Mouse (Mus musculus) C2C12 (cell line): ENCODE measurements around the gene Wfdc2. TPM values are rescaled to one million over a fixed set of nuclear protein-coding genes. Genes with fewer than 3 reads are reported as not detected.
"Not testable (repeated sequence)": the region's sequence is repeated elsewhere in the genome, so short reads cannot be mapped to it uniquely, and the experiment has no call there.

ENCODE experiments used
- H3K27me3 ChIP-seq: one replicate; pipeline ENCODE4 v1.6.1; 2011; ENCODE audit not compliant: control insufficient read depth, insufficient read depth, insufficient read length
- H3K36me3 ChIP-seq: one replicate; pipeline ENCODE4 v1.6.1; 2011; ENCODE audit not compliant: control insufficient read depth, insufficient read depth
- H3K4me3 ChIP-seq: one replicate; pipeline ENCODE4 v1.5.1; 2011; ENCODE audit warnings: mild to moderate bottlenecking, control low read depth; ENCODE audit not compliant: poor library complexity, insufficient read depth, severe bottlenecking
- H3K79me2 ChIP-seq: one replicate; pipeline ENCODE4 v1.6.1; 2011; ENCODE audit not compliant: control insufficient read depth, insufficient read depth
- H3K79me3 ChIP-seq: one replicate; pipeline ENCODE4 v1.6.1; 2011; ENCODE audit warnings: low read depth, control low read depth
- H3ac ChIP-seq: one replicate; pipeline ENCODE3; 2011; ENCODE audit warnings: low read depth; ENCODE audit not compliant: control insufficient read depth, insufficient read length
- CEBPB ChIP-seq: IDR thresholded peaks from one replicate; pipeline ENCODE4 v1.6.1; 2011; ENCODE audit warnings: low read depth, mild to moderate bottlenecking, control low read depth, moderate library complexity
- CTCF ChIP-seq: IDR thresholded peaks from one replicate; pipeline ENCODE4 v1.5.1; 2011; ENCODE audit not compliant: control insufficient read depth, insufficient read depth, insufficient read length
- FOSL1 ChIP-seq: IDR thresholded peaks from one replicate; pipeline ENCODE4 v1.8.0; 2011; ENCODE audit warnings: mild to moderate bottlenecking, low read length; ENCODE audit not compliant: poor library complexity, insufficient read depth, severe bottlenecking
- MAX ChIP-seq: IDR thresholded peaks from one replicate; pipeline ENCODE4 v1.6.1; 2011; ENCODE audit warnings: mild to moderate bottlenecking, control low read depth
- MYOD1 ChIP-seq: IDR thresholded peaks from one replicate; pipeline ENCODE4 v1.6.1; 2011; ENCODE audit warnings: low read depth; ENCODE audit not compliant: control insufficient read depth, insufficient read length
- MYOG ChIP-seq: IDR thresholded peaks from one replicate; pipeline ENCODE4 v1.6.1; 2011; ENCODE audit not compliant: control insufficient read depth, insufficient read length; ENCODE audit errors: extremely low read depth
- USF1 ChIP-seq: IDR thresholded peaks from one replicate; pipeline ENCODE4 v1.6.1; 2011; ENCODE audit warnings: low read depth, mild to moderate bottlenecking, control low read depth, moderate library complexity
- polyA plus RNA-seq: library from polyadenylated mRNA; unstranded; fragments of >200 nt; fragmentation: generic; extraction: Trizol; gene quantifications from one replicate; pipeline ENCODE4 v1.2.1, GENCODE M21; 2012; ENCODE audit warnings: missing spikeins

Gene Wfdc2
- polyA plus RNA-seq, 1 experiment: not detected

DNA sequence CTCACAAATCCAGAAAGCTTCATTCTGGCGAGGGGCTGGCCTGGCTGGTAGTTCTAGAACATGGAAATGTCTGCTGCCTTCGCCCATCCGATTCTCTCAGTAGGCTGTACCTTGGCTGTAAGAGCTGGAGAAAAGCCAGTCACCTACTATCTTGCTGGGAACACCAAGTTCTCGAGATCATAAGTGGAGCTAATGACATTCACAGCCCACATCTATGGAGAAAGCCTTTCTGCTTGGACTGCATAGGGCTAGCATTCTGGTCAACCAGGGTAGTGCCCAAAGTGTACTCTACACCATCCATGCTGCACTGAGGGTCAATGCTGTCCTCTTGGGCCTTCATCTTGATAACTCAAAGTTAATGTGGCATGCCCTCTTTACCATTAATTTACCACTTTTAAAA lies 31.3 kb downstream of the Wfdc2 start, which contains the start of gene Eppin:
TSS of gene Eppin (minus strand) at position 101 of the 400 bp plus-strand sequence.
- no peak for TF ChIP-seq FOSL1
- no peak for TF ChIP-seq MAX
- TF ChIP-seq CTCF: no peak
- TF ChIP-seq MYOG: no peak
- TF ChIP-seq MYOD1: no peak
- TF ChIP-seq CEBPB: no peak
- no peak for TF ChIP-seq USF1
- H3K36me3 ChIP-seq: no peaks in the 10 kb centered on the region

DNA sequence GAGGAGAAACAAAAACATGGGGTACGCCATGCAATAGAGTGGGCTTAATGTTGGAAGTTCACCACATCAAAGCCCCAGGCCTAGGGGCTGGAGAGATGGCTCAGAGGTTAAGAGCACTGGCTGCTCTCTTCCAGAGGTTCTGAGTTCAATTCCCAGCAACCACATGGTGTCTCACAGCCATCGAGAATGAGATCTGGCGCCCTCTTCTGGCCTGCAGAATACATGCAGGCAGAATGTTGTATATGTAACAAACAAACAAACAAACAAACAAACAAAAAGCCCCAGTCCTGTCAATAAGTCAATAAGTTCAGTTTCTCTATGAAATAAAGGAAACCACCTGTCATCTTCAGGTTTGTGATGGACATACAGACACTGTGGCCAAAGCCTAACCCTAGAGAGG lies 38.0 kb downstream of the Wfdc2 start:
- no peaks in the 10 kb centered on the region for H3K79me2 ChIP-seq
- H3ac ChIP-seq: no peak overlapping the region
- no peak for TF ChIP-seq FOSL1
- TF ChIP-seq MYOG: no peak
- TF ChIP-seq MAX: no peak
- TF ChIP-seq CEBPB: no peak
- no peak for TF ChIP-seq MYOD1
- no peak for TF ChIP-seq CTCF
- TF ChIP-seq USF1: no peak
- no peaks in the 10 kb centered on the region for H3K36me3 ChIP-seq
- H3K27me3 ChIP-seq: peaks cover 31% of the 10 kb centered on the region
- H3K79me3 ChIP-seq: no peaks in the 10 kb centered on the region
- H3K4me3 ChIP-seq: no peak overlapping the region

More for the DNA sequence above, 31.3 kb downstream of the Wfdc2 start, which contains the start of gene Eppin:
- peaks cover 57% of the 10 kb centered on the region for H3K27me3 ChIP-seq
- H3K79me2 ChIP-seq: no peaks in the 10 kb centered on the region
- H3K4me3 ChIP-seq: no peak within 1 kb of the TSS
- no peaks in the 10 kb centered on the region for H3K79me3 ChIP-seq
- H3ac ChIP-seq: no peak within 1 kb of the TSS

- Histone ChIP-seq H3K79me3 (no peaks in the 10 kb centered on the region), H3K27me3 (peaks cover 33% of the 10 kb centered on the region), H3K36me3 (no peaks in the 10 kb centered on the region), H3K4me3 (no peak overlapping the region), H3ac (no peak overlapping the region), H3K79me2 (no peaks in the 10 kb centered on the region)
- TF ChIP-seq FOSL1 (no peak), CTCF (no peak), MYOD1 (no peak), CEBPB (no peak), MAX (no peak), MYOG (no peak), USF1 (no peak)
These were observed 41.3 kb downstream of the Wfdc2 start for GRCm38 (mm10) chr2:164603482-164603881.

DNA sequence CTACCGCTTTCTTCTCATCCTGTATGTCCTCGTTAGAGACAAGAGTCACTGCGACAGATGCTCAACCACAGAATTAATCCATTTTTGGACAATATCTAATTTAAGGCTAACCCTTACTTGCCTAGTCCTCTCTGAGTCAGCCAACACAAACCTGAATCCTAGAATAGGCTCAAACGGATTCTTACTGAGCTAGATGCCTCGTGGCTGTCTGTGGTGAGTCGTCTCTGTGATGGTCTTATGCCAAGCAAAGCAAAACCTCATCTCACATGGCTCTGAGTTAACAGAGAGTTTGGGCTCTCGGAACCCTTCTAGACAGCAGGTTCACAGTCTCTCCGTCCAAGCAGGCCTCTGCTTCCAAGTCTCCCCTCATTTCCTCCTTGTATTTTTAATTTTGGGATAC lies 42.2 kb downstream of the Wfdc2 start:
- peaks cover 36% of the 10 kb centered on the region for H3K27me3 ChIP-seq
- H3K4me3 ChIP-seq: no peak overlapping the region
- no peak overlapping the region for H3ac ChIP-seq
- H3K79me2 ChIP-seq: no peaks in the 10 kb centered on the region
- H3K36me3 ChIP-seq: no peaks in the 10 kb centered on the region
- no peaks in the 10 kb centered on the region for H3K79me3 ChIP-seq
- TF ChIP-seq FOSL1: no peak
- no peak for TF ChIP-seq CEBPB
- no peak for TF ChIP-seq MYOG
- TF ChIP-seq CTCF: no peak
- no peak for TF ChIP-seq MAX
- no peak for TF ChIP-seq MYOD1
- TF ChIP-seq USF1: no peak

- Histone ChIP-seq H3K79me3 (no peaks in the 10 kb centered on the region), H3K4me3 (no peak overlapping the region), H3ac (no peak overlapping the region), H3K27me3 (peaks cover 35% of the 10 kb centered on the region), H3K79me2 (no peaks in the 10 kb centered on the region), H3K36me3 (no peaks in the 10 kb centered on the region)
- TF ChIP-seq MYOD1 (no peak), MAX (no peak), USF1 (no peak), FOSL1 (no peak), MYOG (no peak), CTCF (no peak), CEBPB (no peak)
These were observed 46.6 kb downstream of the Wfdc2 start for GRCm38 (mm10) chr2:164608781-164609180.

DNA sequence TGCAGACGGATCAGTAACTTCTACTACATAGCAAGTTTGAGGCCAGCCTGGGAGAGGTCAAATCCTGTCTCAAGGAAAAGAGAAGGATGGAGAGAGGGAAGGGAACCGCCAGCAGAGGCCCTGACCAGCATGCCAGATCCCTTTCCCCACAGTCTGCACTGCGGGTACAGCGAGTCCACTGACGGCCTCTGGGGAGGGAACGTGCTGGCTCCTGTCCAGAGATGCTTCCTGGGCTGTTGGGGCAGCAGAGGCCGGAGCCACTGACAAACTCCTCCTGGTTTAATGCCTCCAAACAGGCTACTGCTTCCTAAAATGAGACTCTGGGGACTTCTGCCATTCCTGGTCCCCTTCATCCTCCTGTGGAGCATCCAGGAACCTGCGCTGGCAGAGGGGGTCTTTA lies 51.3 kb downstream of the Wfdc2 start, which contains the start of the genes Wfdc6b and Wfdc8:
TSS of gene Wfdc6b (plus strand) at position 52 of the 400 bp plus-strand sequence.
TSS of gene Wfdc8 (minus strand) at position 156 of the 400 bp plus-strand sequence.
- H3K27me3 ChIP-seq: peaks cover 15% of the 10 kb centered on the region
- not testable (repeated sequence) for H3K36me3 ChIP-seq, H3ac ChIP-seq, H3K4me3 ChIP-seq, H3K79me2 ChIP-seq, H3K79me3 ChIP-seq
